Comparison of ENCODE assay signal across 22 mouse cellular contexts in the genomic region with DNA sequence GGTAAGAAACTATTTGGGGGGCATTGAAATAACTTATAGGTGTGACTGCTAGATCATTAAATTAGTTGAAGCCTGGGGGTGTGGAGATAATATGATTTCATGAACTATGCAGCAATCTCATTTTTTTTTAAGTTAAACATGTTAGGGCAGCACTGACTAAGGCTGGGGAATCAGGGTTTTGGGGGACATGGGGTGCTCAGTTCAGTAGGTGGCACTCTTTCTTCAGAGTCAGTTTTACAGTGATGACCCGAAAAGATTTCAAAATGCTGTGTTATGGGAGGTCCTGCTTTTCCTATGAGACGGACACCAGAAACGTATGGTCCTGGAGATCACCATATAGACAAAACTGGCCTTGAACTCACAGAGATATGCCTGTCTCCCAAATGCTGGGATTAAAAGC.
DNase-seq lines count a peak whose midpoint lies in the region; ATAC-seq and TF ChIP-seq lines count a peak whose summit lies in the region.
"Had no signal": no experiment of that assay in that cellular context is flagged by ENCODE, and none has a peak within 500 bp of the region (broad histone marks: within the 10 kb centered on the region; RNA-seq: fewer than 3 reads in every experiment).

No protein-coding gene starts in this region.

- ATAC-seq in heart, embryonic 11.5 days (replicated peaks; ENCODE audit: insufficient number of reproducible peaks, low FRiP score, low TSS enrichment) = no peak
- ATAC-seq in Patski = no peak
- ATAC-seq in midbrain, embryonic 13.5 days = no peak
- ATAC-seq in hindbrain, postnatal 0 days = no peak
- ATAC-seq: forebrain, embryonic 14.5 days; forebrain, embryonic 16.5 days had no signal

- no peak for DNase-seq in heart, adult 2 months
- DNase-seq in NIH3T3 (ENCODE audit: low read depth) = peak; percentile 66
- no peak for DNase-seq in Patski (ENCODE audit: low read depth, low spot score)
- DNase-seq in hindbrain, postnatal 0 days (ENCODE audit: low spot score) = no peak
- DNase-seq: adrenal gland, adult 2 months; adrenal gland, postnatal 10 days; adrenal gland, postnatal 25 days; cerebellum, adult 11 months; cerebellum, adult 18-20 months; cerebellum, adult 9-10 months; cerebellum, postnatal 10 days; cerebellum, postnatal 25 days; embryo, embryonic 11 days had no signal

- no peak overlapping the region for H3K4me2 ChIP-seq in heart, embryonic 11.5 days
- no peak overlapping the region for H3K4me2 ChIP-seq in midbrain, embryonic 13.5 days (replicated peaks)
- no peak overlapping the region for H3K4me2 ChIP-seq in hindbrain, postnatal 0 days (ENCODE audit: low read depth, low read length)
- H3K4me2 ChIP-seq: embryonic facial prominence, embryonic 13.5 days; embryonic facial prominence, embryonic 15.5 days; forebrain, embryonic 12.5 days had no signal

- no peak overlapping the region for H3K9ac ChIP-seq in heart, adult 2 months (ENCODE audit: low read depth, low read length)
- H3K9ac ChIP-seq in heart, embryonic 11.5 days (ENCODE audit: low read depth, low read length) = no peak overlapping the region
- no peak overlapping the region for H3K9ac ChIP-seq in midbrain, embryonic 13.5 days (replicated peaks)
- no peak overlapping the region for H3K9ac ChIP-seq in hindbrain, postnatal 0 days (replicated peaks; ENCODE audit: low read length)
- H3K9ac ChIP-seq: embryonic facial prominence, embryonic 13.5 days; embryonic facial prominence, embryonic 15.5 days; forebrain, embryonic 12.5 days had no signal

- H3K27ac ChIP-seq in heart, adult 2 months = no peak overlapping the region
- no peak overlapping the region for H3K27ac ChIP-seq in heart, embryonic 11.5 days (ENCODE audit: low read depth, low read length)
- H3K27ac ChIP-seq in midbrain, embryonic 13.5 days = no peak overlapping the region
- no peak overlapping the region for H3K27ac ChIP-seq in hindbrain, postnatal 0 days
- H3K27ac ChIP-seq: embryonic facial prominence, embryonic 13.5 days; embryonic facial prominence, embryonic 15.5 days; forebrain, embryonic 10.5 days; forebrain, embryonic 12.5 days had no signal

- no peaks in the 10 kb centered on the region for H3K36me3 ChIP-seq in heart, adult 2 months (ENCODE audit: control insufficient read depth, insufficient read depth, low read length)
- H3K36me3 ChIP-seq in heart, embryonic 11.5 days (ENCODE audit: control insufficient read depth, insufficient read depth, low read length) = no peaks in the 10 kb centered on the region
- no peaks in the 10 kb centered on the region for H3K36me3 ChIP-seq in midbrain, embryonic 13.5 days
- no peaks in the 10 kb centered on the region for H3K36me3 ChIP-seq in hindbrain, postnatal 0 days (ENCODE audit: insufficient read depth, low read length)
- H3K36me3 ChIP-seq: embryonic facial prominence, embryonic 13.5 days; embryonic facial prominence, embryonic 15.5 days; forebrain, embryonic 10.5 days; forebrain, embryonic 12.5 days had no signal

- CTCF ChIA-PET in Patski (lab: Charles Lee) = interaction anchor here (0.7 to 5.0 kb wide), 9 partner anchors 9 to 245 kb away, joined by 3 to 45 read pairs (median 3); no protein-coding TSS in a partner anchor

- H3K4me1 ChIP-seq in heart, adult 2 months (ENCODE audit: control insufficient read depth, insufficient read depth, low read length) = no peaks in the 10 kb centered on the region; the same call in 1 of the 2 replicates
- peaks cover 18% of the 10 kb centered on the region for H3K4me1 ChIP-seq in heart, embryonic 11.5 days (ENCODE audit: control insufficient read depth, insufficient read depth, low read length)
- no peaks in the 10 kb centered on the region for H3K4me1 ChIP-seq in midbrain, embryonic 13.5 days (replicated peaks)
- no peaks in the 10 kb centered on the region for H3K4me1 ChIP-seq in hindbrain, postnatal 0 days (ENCODE audit: insufficient read depth, low read length)

- TF ChIP-seq CTCF in heart, adult 2 months (IDR thresholded peaks at IDR 0.05) = 0 out of 2 replicates have a peak, but pooled peaks have one; percentile 3
- peak; percentile 65 for TF ChIP-seq CTCF in Patski (IDR thresholded peaks at IDR 0.05)
- no peak for TF ChIP-seq CTCF in hindbrain, postnatal 0 days (IDR thresholded peaks at IDR 0.05; ENCODE audit: low read depth)

- no peak overlapping the region for H3K4me3 ChIP-seq in heart, adult 2 months
- no peak overlapping the region for H3K4me3 ChIP-seq in heart, embryonic 11.5 days (ENCODE audit: low read depth, low read length)
- H3K4me3 ChIP-seq in midbrain, embryonic 13.5 days (replicated peaks) = no peak overlapping the region
- no peak overlapping the region for H3K4me3 ChIP-seq in hindbrain, postnatal 0 days (ENCODE audit: low read length)
- H3K4me3 ChIP-seq: embryonic facial prominence, embryonic 13.5 days; embryonic facial prominence, embryonic 15.5 days; erythroblast, embryonic 14.5 days; forebrain, embryonic 10.5 days; forebrain, embryonic 12.5 days had no signal

- POLR2A ChIA-PET in Patski (lab: Charles Lee) = interaction anchor here (0.7 kb wide), 1 partner anchor 275 kb away, joined by 5 read pairs; no protein-coding TSS in a partner anchor

- no peaks in the 10 kb centered on the region for H3K9me3 ChIP-seq in heart, embryonic 11.5 days (replicated peaks; ENCODE audit: control insufficient read depth, low read length)
- H3K9me3 ChIP-seq in midbrain, embryonic 13.5 days = no peaks in the 10 kb centered on the region
- H3K9me3 ChIP-seq in hindbrain, postnatal 0 days (ENCODE audit: low read length) = no peaks in the 10 kb centered on the region
- H3K9me3 ChIP-seq: embryonic facial prominence, embryonic 13.5 days; embryonic facial prominence, embryonic 15.5 days; forebrain, embryonic 10.5 days; forebrain, embryonic 12.5 days had no signal

- TF ChIP-seq POLR2A in heart, adult 2 months (IDR thresholded peaks at IDR 0.05; ENCODE audit: insufficient read depth, low read depth, low read length) = no peak

- WGBS in heart, adult 2 months = 74% methylated on average over 3 of the region's 3 CpGs
- 72% methylated on average over 3 of the region's 3 CpGs for WGBS in heart, embryonic 11.5 days (ENCODE audit: insufficient replicate concordance)
- WGBS in midbrain, embryonic 13.5 days = 87% methylated on average over 3 of the region's 3 CpGs
- WGBS in hindbrain, postnatal 0 days = 80% methylated on average over 3 of the region's 3 CpGs

- in situ Hi-C loops in Patski (cut with MboI; ENCODE audit: low pct_unique_long_range_greater_than_20kb) = no loop called here

- H3K79me2 ChIP-seq in heart, adult 2 months (replicated peaks; ENCODE audit: control insufficient read depth, insufficient read depth, low read length) = no peaks in the 10 kb centered on the region

- H3K27me3 ChIP-seq in heart, adult 2 months (ENCODE audit: control insufficient read depth, insufficient read depth, low read length) = no peaks in the 10 kb centered on the region
- peaks cover 4% of the 10 kb centered on the region; the same call in 1 of the 2 replicates for H3K27me3 ChIP-seq in heart, embryonic 11.5 days (ENCODE audit: control insufficient read depth, insufficient read depth, low read length)
- no peaks in the 10 kb centered on the region for H3K27me3 ChIP-seq in Patski
- peaks cover 3% of the 10 kb centered on the region; the same call in 1 of the 2 replicates for H3K27me3 ChIP-seq in midbrain, embryonic 13.5 days
- H3K27me3 ChIP-seq in hindbrain, postnatal 0 days (ENCODE audit: insufficient read depth, low read length) = no peaks in the 10 kb centered on the region
- H3K27me3 ChIP-seq: embryonic facial prominence, embryonic 13.5 days; embryonic facial prominence, embryonic 15.5 days had no signal

- TF ChIP-seq EP300 in heart, adult 2 months (IDR thresholded peaks at IDR 0.05; ENCODE audit: insufficient read depth, low read depth, low read length) = no peak

- intact Hi-C loops in heart, adult 2 months (cut with DNase I) = no loop called here
